In the genomic region with DNA sequence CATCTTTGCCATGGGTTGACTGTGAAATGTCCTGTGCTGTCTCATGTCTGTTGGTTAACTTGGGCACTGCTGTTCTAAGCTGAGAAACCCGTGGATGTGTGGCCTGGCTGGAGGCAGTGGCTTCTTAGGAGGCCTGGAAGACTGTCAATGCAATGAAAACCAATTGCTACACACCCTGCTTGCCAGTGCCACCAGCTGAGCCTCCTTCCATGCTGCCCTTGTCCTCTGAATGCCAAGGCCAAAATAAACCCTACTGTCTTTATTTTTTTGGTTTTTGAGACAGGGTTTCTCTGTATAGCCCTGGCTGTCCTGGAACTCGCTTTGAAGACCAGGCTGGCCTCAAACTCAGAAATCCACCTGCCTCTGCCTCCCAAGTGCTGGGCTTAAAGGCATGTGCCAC, we compare ENCODE assay signal across 17 mouse cellular contexts. TPM values are rescaled to one million over a fixed set of nuclear protein-coding genes. Genes with fewer than 3 reads are reported as not detected.
DNase-seq lines count a peak whose midpoint lies in the region.
"Had no signal": no experiment of that assay in that cellular context is flagged by ENCODE, and none has a peak within 500 bp of the region (broad histone marks: within the 10 kb centered on the region; RNA-seq: fewer than 3 reads in every experiment).

No protein-coding gene starts in this region.

- peak; percentile 24 to 80 for DNase-seq in adrenal gland, adult (ENCODE audit: inconsistent age in 2 of 2, low spot score in 1 of 2)
- DNase-seq in adrenal gland, adult 18-20 months (ENCODE audit: low spot score in 2 of 2): no peak
- peak; percentile 35 for DNase-seq in adrenal gland, adult 8-10 months
- DNase-seq in adrenal gland, postnatal 25 days: no peak
- DNase-seq in adrenal gland, postnatal 14 days: peak; percentile 20
- DNase-seq in right cerebral cortex, adult 2 months (ENCODE audit: low spot score in 2 of 2): no peak
- no peak for DNase-seq in cerebellum, adult 18-20 months
- DNase-seq: B cell, adult 2 months; cerebellum, adult 11-12 months; cerebellum, adult 8-10 months; cerebellum, adult 9-11 months; cerebellum, postnatal 14 days; cerebellum, postnatal 36 days; embryo, embryonic 11 days; forebrain, postnatal 0 days had no signal

RNA-seq across cellular contexts. Expression of a gene that starts 44.3 kb away (rescaled TPM):
- total RNA-seq in adrenal gland, adult 18-20 months (2021): 1 to 10 TPM; 3.5 to 4.8 TPM
- total RNA-seq in adrenal gland, adult 8-10 months (2022): 1 to 10 TPM; 6.0 to 9.0 (median 6.8) TPM
- total RNA-seq in adrenal gland, postnatal 25 days (2021): 6.7 and 7.8 TPM in 2 replicates
- 6.7 and 8.3 TPM in 2 replicates for total RNA-seq in adrenal gland, postnatal 14 days (2021)
- total RNA-seq: common myeloid progenitor, adult 5-6 weeks; G1E had no signal

RNA-seq across cellular contexts. Expression of a gene that starts 47.0 kb away (rescaled TPM):
- total RNA-seq in adrenal gland, adult 18-20 months (2021): 10 to 100 TPM; 45.3 to 82.0 TPM
- 10 to 100 TPM; 63.1 to 94.2 (median 80.0) TPM for total RNA-seq in adrenal gland, adult 8-10 months (2022)
- 60.4 and 87.3 TPM in 2 replicates for total RNA-seq in adrenal gland, postnatal 25 days (2021)
- 40.4 and 40.8 TPM in 2 replicates for total RNA-seq in adrenal gland, postnatal 14 days (2021)

Comparison
In these comparisons a context has a peak if more than half of its experiments do, and no peak if none do; other contexts are left out.
1. DNase-seq: peak in adrenal gland, adult (2 of 2), adrenal gland, adult 8-10 months (single experiment) and adrenal gland, postnatal 14 days (single experiment); none in adrenal gland, adult 18-20 months (0 of 2), adrenal gland, postnatal 25 days (single experiment), right cerebral cortex, adult 2 months (0 of 2) and cerebellum, adult 18-20 months (0 of 2).